Mouse (Mus musculus) bone marrow macrophage, adult 2 months (primary cell): ENCODE data around the gene Entpd3. TPM values are rescaled to one million over a fixed set of nuclear protein-coding genes. Genes with fewer than 3 reads are reported as not detected.

ENCODE experiments used
- H3K27ac ChIP-seq: 2 replicates; pipeline ENCODE4 v1.5.1; 2012; ENCODE audit warnings: low read depth, low read length; ENCODE audit not compliant: insufficient read depth
- H3K4me1 ChIP-seq: 2 replicates; pipeline ENCODE4 v1.6.1; 2012; ENCODE audit warnings: low read length; ENCODE audit not compliant: control insufficient read depth, insufficient read depth
- H3K4me3 ChIP-seq: 2 replicates; pipeline ENCODE4 v1.5.1; 2012; ENCODE audit warnings: mild to moderate bottlenecking, low read length, moderate library complexity; ENCODE audit not compliant: insufficient read depth
- CTCF ChIP-seq: IDR thresholded peaks from 2 replicates; pipeline ENCODE4 v1.5.1; 2012; ENCODE audit warnings: low read depth, mild to moderate bottlenecking, low read length, moderate library complexity
- POLR2A ChIP-seq: IDR thresholded peaks from 2 replicates; pipeline ENCODE4 v1.6.1; 2012; ENCODE audit warnings: mild to moderate bottlenecking, low read depth, low read length, borderline replicate concordance
- polyA plus RNA-seq: library from polyadenylated mRNA; stranded (reverse); fragments of >200 nt; gene quantifications from 2 replicates; pipeline ENCODE4 v1.2.4, GENCODE M21; 2012; ENCODE audit not compliant: missing spikeins, insufficient read depth, insufficient read length

Entpd3 gene
- polyA plus RNA-seq, 1 experiment = not detected

DNA sequence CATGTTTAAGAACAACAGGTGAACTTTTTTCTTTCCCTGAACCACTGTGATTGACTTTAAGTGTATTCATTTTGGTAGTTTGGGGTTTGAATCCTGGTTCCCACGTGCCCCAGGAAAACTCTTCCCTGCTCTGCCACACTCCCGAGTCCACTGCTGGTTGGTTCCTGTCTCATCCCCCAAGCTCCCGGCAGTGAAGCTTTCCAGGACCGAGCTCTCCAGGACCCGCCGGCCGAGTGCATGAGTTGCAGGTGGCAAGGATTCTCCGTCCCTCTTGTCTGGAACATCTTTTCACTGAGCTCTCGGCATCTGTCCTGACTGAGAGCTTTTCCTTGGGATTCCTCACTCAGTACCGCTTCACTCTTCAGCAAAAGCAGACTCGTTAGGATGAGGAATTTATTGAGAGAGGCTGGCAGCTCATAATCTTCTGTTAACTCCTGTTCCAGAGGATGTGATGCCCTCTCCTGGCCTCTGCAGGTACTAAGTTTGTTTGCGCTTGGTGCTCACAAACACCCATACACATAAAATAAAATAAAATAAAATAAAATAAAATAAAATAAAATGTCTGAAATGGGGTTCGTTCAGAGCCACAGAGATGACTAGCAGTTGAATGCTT, 30.2 kb downstream of the Entpd3 start:
- Histone ChIP-seq H3K4me3 (no peak overlapping the region), H3K4me1 (peaks cover 16% of the 10 kb centered on the region), H3K27ac (peak overlapping the region; percentile 94)
- no peak for TF ChIP-seq POLR2A
- no peak for TF ChIP-seq CTCF

DNA sequence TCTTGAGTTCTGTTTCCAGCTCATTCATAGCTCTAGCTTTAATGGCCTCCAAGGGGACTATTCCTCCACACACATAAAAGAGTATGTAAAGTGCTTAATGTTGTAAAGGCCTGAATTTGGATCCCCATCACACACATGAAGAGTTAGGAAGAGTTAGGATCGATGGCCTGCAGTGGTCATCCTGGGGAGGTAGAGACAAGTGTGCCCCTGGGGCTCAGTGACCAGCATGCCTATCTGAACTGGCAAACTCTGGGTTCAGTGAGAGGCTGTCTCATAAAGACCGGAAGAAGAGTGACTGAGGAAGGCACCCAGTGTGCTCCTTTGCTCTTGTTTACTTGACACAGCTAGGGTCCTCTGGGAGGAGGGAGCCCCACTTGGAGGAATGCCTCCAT, 30.7 kb downstream of the Entpd3 start:
- no peak for TF ChIP-seq POLR2A
- 0 out of 2 replicates have a peak, but pooled peaks have one; percentile 38 for TF ChIP-seq CTCF
- Histone ChIP-seq H3K27ac (peak overlapping the region; percentile 94), H3K4me3 (peak overlapping the region; percentile 89), H3K4me1 (peaks cover 13% of the 10 kb centered on the region)

DNA sequence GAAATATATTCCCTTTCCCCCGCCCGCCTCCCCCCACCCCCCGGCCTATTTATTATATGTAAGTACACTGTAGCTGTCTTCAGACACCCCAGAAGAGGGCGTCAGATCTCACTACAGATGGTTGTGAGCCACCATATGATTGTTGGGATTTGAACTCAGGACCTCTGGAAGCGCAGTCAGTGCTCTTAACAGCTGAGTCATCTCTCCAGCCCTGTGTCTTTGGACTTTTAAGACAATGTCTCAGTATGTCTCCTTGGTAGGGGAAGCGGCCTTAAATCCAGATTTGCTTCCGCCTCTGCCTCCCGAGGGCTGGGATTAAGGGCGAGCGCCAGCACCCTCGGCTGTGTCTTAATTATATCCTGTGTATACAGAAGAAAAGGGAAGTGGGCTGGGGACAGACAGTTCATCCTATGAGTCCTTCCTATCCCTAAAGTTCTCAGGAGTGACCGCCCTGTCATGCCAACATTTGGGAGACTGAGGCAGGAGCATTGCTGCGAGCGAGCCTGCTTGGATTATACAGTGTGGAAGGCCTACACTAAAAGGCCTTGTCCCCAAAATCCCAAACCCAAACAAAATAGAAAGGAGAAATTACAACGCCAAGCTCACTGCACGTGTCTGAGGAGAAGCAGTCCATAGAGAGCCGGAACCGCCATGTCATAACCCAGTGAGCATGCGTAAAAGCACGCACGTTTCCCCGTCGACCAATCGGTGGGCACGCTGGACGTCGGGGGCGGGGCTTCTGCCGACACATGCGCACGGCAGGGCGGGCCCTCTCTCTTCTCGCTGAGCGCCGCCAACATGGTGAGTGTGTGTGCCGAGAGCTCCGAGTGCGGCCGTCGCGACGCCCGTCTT, 31.3 kb downstream of the Entpd3 start, which contains the start of gene Rpl14:
Rpl14 (plus strand) TSS at position 704 of the 852 bp plus-strand sequence.
- H3K4me3 ChIP-seq = peak within 1 kb of the TSS; percentile 89
- peaks cover 12% of the 10 kb centered on the region for H3K4me1 ChIP-seq
- peak within 1 kb of the TSS; percentile 94 for H3K27ac ChIP-seq
- no peak for TF ChIP-seq CTCF
- no peak for TF ChIP-seq POLR2A

DNA sequence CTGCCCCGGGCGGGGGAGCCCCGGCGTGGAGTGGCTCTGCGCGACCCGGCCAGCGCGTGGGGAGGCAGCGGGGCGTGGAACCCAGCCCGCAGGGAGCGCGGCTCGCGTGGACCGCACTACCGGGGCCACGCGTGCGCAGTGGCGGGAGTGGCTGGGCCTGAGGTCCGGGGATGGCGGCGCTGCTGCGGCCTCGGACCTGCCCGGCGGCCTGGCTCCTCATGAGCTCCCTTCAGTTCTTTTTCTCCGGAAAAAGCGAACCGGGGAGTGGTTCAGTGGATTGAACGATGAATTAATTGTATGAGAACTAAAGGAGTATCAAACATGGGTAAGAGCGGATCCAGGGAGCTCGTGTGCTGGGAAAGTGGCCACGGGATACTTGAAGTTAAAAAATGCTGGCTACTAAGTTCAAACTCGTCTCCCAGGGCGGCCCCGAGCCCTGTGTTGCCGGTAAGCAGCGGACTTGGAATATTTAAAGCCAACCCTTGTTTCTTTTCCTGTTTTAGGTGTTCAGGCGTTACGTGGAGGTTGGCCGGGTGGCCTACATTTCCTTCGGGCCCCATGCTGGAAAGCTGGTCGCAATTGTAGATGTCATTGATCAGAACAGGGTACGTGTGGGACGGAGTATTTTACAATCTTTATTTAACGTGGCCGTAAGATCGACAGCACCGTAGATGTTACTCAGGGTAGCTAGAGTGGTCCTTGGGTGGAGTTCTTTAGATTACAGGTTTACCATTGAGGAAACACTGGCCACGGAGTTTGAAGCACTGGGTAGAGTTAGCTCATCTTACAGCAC, 32.2 kb downstream of the Entpd3 start:
- no peak for TF ChIP-seq POLR2A
- no peak for TF ChIP-seq CTCF
- Histone ChIP-seq H3K4me1 (peaks cover 12% of the 10 kb centered on the region), H3K27ac (peak overlapping the region; percentile 65), H3K4me3 (peak overlapping the region; percentile 89)

DNA sequence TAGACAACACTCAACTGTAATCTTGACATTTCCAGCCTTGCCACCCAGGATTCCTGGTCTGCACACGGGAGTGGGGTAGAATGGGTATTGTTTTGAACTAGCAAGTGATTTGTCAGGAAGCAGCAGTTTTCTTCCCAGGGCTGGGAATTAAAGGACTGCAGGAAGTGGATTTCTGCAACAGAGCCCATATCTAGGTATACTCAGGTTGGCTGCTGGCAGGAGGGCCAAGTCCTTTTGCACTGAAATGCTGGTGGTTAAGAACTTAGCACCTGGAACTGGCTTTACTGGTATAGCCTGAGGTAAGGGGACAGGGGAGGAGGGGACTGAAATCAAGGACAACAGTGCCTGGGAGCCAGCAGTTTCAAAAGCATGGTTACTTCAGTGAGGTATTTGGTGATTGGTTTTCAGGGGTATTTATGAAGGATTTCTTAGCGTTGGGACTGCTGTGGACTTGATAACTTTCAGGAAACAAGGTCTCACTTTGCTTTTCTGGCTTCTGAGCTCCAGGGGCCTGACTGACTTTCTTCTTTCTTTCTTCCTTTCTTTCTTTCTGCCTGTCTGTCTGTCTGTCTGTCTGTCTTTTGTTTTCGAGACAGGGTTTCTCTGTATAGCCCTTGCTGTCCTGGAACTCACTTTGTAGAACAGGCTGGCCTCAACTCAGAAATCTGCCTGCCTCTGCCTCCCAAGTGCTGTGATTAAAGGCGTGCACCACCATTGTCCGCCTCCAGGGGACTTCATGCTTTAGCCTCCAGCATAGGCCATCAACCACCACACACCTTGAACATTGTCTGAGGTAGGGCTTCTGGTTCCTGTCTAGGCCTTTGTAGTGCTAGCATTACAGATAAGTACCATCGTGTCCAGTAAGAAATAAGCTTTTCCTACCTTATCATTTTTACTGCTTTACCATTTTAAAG, 36.4 kb downstream of the Entpd3 start:
- H3K27ac ChIP-seq = no peak overlapping the region
- TF ChIP-seq POLR2A (no peak), CTCF (no peak)
- peaks cover 21% of the 10 kb centered on the region for H3K4me1 ChIP-seq

DNA sequence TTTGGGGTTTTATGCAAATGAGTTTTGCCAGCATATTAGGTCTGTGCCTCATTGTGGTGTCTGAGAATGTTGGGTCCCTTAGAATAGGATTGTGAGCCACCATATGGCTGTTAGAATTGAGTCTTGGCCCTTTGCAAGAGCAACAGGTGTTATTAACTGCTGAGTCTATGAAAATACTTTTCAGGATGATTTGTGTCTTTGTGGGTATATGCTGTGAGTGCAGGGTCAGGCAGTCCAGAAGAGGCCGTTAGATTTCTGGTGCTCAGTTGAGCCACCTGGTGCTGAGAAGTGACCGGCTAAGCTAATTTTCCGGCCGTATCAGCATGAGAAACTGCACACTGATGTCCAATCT, 37.0 kb downstream of the Entpd3 start:
- TF ChIP-seq POLR2A (no peak), CTCF (no peak)
- H3K27ac ChIP-seq = no peak overlapping the region
- peak overlapping the region; percentile 31; the same call in 1 of the 2 replicates for H3K4me3 ChIP-seq
- H3K4me1 ChIP-seq = peaks cover 21% of the 10 kb centered on the region

More for the DNA sequence above, 36.4 kb downstream of the Entpd3 start:
- H3K4me3 ChIP-seq = no peak overlapping the region

DNA sequence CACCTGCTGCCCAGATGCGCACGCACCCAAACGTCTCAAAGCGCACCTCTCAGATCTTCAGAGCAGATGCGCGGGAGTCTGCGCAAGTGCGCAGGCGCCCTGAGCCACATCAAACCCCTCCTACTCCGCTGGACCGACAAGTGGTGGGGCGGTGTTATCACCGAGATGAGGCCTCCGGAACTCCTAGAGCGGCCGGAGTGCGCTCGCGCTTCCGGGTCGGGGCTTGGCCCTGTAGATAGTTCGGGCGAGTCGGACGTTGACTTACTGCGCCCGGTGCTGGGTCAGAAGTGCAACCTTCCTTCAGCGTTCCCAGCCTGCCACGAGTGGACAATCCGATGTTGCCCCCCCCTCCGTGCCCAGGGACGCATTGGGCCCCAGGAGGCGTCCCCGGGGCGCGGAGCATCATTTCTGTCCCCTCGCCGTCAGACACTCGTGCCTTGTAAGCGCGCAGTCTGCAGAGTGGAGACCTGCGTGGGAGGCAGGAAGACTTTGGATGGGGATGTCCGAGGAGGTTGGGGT, 37.6 kb downstream of the Entpd3 start:
- Histone ChIP-seq H3K4me1 (peaks cover 24% of the 10 kb centered on the region), H3K27ac (peak overlapping the region; percentile 61), H3K4me3 (peak overlapping the region; percentile 77)
- TF ChIP-seq POLR2A (no peak), CTCF (no peak)

DNA sequence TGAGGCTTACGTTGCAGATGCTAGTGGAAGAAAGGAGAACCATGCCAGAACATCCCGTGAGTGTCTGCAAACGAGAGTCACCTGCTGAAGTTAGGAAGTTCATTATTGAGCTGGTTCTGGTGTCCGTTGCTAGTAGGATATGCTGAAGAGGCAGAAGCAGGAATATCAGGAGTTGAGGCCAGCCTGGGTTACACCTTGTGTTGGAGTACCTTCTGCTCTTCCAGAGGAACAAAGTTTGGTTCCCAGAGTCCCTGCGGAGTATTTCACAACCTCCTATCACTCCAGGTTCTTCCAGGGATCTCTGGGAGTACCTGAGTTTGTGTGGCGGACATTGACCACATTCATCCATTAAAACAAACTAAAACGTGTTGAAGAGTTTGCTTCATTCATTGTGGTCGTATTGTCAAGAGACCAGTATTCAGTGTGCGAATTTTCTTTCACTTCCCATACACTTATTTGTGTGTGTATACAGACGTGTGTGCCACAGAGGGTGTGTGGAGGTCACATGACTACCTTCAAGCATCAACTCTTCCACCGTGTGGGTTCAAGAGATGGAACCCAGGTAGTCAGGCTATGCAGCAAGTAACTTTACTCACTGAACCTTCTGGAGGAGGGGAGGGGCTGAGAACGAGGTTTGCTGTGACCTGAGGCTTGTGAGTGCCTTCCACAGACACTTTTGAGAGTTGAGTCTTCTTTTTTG, 38.2 kb downstream of the Entpd3 start:
- peak overlapping the region; percentile 61 for H3K27ac ChIP-seq
- no peak for TF ChIP-seq CTCF
- no peak for TF ChIP-seq POLR2A
- peaks cover 24% of the 10 kb centered on the region for H3K4me1 ChIP-seq
- H3K4me3 ChIP-seq = peak overlapping the region; percentile 77
